Mouse (Mus musculus): ENCODE measurements at regions not wholly inside any gene's neighbourhood (a gene's known extent, or its start where the extent isn't known, plus 50 kb on each side); places are given as distances from the start of the nearest gene placed in this dataset.

GRCm38 (mm10) chr3:52828473-52828872 lies 188.6 kb downstream of the Cog6 start:
- DNase-seq, result no peak
- intact Hi-C loops (cut with DNase I; ENCODE audit: low total_unique reads), result no loop called here

GRCm38 (mm10) chr3:52822848-52823247 lies 194.2 kb downstream of the Cog6 start:
- intact Hi-C loops (cut with DNase I; ENCODE audit: low total_unique reads), result no loop called here
- DNase-seq, result no peak

- no peak for DNase-seq
- intact Hi-C loops (cut with DNase I; ENCODE audit: low total_unique reads), result no loop called here
These were observed 195.6 kb downstream of the Cog6 start for GRCm38 (mm10) chr3:52821450-52821849.

- intact Hi-C loops (cut with DNase I; ENCODE audit: low total_unique reads), result no loop called here
- DNase-seq, result no peak
These were observed 198.6 kb downstream of the Cog6 start for GRCm38 (mm10) chr3:52818401-52818800.

GRCm38 (mm10) chr3:52817416-52817815 lies 199.6 kb downstream of the Cog6 start:
- DNase-seq, result no peak
- intact Hi-C loops (cut with DNase I; ENCODE audit: low total_unique reads), result no loop called here

- intact Hi-C loops (cut with DNase I; ENCODE audit: low total_unique reads), result no loop called here
- DNase-seq, result no peak
These were observed 201.5 kb downstream of the Cog6 start for GRCm38 (mm10) chr3:52815497-52815896.

- intact Hi-C loops (cut with DNase I; ENCODE audit: low total_unique reads), result no loop called here
- no peak for DNase-seq
These were observed 214.7 kb downstream of the Cog6 start for GRCm38 (mm10) chr3:52802324-52802723.

GRCm38 (mm10) chr3:52801446-52801845 lies 215.6 kb downstream of the Cog6 start:
- intact Hi-C loops (cut with DNase I; ENCODE audit: low total_unique reads), result no loop called here
- DNase-seq, result no peak

- no peak for DNase-seq
- intact Hi-C loops (cut with DNase I; ENCODE audit: low total_unique reads), result no loop called here
These were observed 216.4 kb downstream of the Cog6 start for GRCm38 (mm10) chr3:52800673-52801072.

- intact Hi-C loops (cut with DNase I; ENCODE audit: low total_unique reads), result no loop called here
- no peak for DNase-seq
These were observed 219.2 kb downstream of the Cog6 start for GRCm38 (mm10) chr3:52797801-52798200.

GRCm38 (mm10) chr3:52797164-52797563 lies 219.9 kb downstream of the Cog6 start:
- no peak for DNase-seq
- intact Hi-C loops (cut with DNase I; ENCODE audit: low total_unique reads), result no loop called here

- no peak for DNase-seq
- intact Hi-C loops (cut with DNase I; ENCODE audit: low total_unique reads), result no loop called here
These were observed 222.8 kb downstream of the Cog6 start for GRCm38 (mm10) chr3:52794218-52794617.

- intact Hi-C loops (cut with DNase I; ENCODE audit: low total_unique reads), result no loop called here
- DNase-seq, result no peak
These were observed 224.2 kb downstream of the Cog6 start for GRCm38 (mm10) chr3:52792801-52793200.

GRCm38 (mm10) chr3:52792121-52792520 lies 224.9 kb downstream of the Cog6 start:
- DNase-seq, result no peak

GRCm38 (mm10) chr3:52790942-52791341 lies 226.1 kb downstream of the Cog6 start:
- intact Hi-C loops (cut with DNase I; ENCODE audit: low total_unique reads), result no loop called here
- no peak for DNase-seq

More at GRCm38 (mm10) chr3:52792121-52792520, 224.9 kb downstream of the Cog6 start:
- intact Hi-C loops (cut with DNase I; ENCODE audit: low total_unique reads), result no loop called here

- DNase-seq, result no peak
- intact Hi-C loops (cut with DNase I; ENCODE audit: low total_unique reads), result no loop called here
These were observed 228.9 kb downstream of the Cog6 start for GRCm38 (mm10) chr3:52787964-52788760.

GRCm38 (mm10) chr3:52785595-52785994 lies 231.4 kb downstream of the Cog6 start:
- no peak for DNase-seq
- intact Hi-C loops (cut with DNase I; ENCODE audit: low total_unique reads), result no loop called here

- intact Hi-C loops (cut with DNase I; ENCODE audit: low total_unique reads), result no loop called here
These were observed 232.6 kb downstream of the Cog6 start for GRCm38 (mm10) chr3:52784476-52784875.

GRCm38 (mm10) chr3:52782576-52782975 lies 234.5 kb downstream of the Cog6 start:
- DNase-seq, result no peak
- intact Hi-C loops (cut with DNase I; ENCODE audit: low total_unique reads), result no loop called here

More at GRCm38 (mm10) chr3:52784476-52784875, 232.6 kb downstream of the Cog6 start:
- no peak for DNase-seq

- intact Hi-C loops (cut with DNase I; ENCODE audit: low total_unique reads), result no loop called here
- no peak for DNase-seq
These were observed 235.5 kb downstream of the Cog6 start for GRCm38 (mm10) chr3:52781521-52781920.

GRCm38 (mm10) chr3:52780356-52780755 lies 236.7 kb downstream of the Cog6 start:
- no peak for DNase-seq
- intact Hi-C loops (cut with DNase I; ENCODE audit: low total_unique reads), result no loop called here

- intact Hi-C loops (cut with DNase I; ENCODE audit: low total_unique reads), result no loop called here
- DNase-seq, result no peak
These were observed 241.2 kb downstream of the Cog6 start for GRCm38 (mm10) chr3:52775875-52776274.
